Mouse (Mus musculus) lung, adult 18-20 months (tissue): ENCODE measurements around the gene Elmo1.

Source experiments
- DNase-seq, 2 experiments: peaks; one replicate each; pipeline ENCODE4 v3.0.0; 2022; ENCODE audit warnings: mixed read lengths in 2 of 2

The Elmo1 gene

DNA sequence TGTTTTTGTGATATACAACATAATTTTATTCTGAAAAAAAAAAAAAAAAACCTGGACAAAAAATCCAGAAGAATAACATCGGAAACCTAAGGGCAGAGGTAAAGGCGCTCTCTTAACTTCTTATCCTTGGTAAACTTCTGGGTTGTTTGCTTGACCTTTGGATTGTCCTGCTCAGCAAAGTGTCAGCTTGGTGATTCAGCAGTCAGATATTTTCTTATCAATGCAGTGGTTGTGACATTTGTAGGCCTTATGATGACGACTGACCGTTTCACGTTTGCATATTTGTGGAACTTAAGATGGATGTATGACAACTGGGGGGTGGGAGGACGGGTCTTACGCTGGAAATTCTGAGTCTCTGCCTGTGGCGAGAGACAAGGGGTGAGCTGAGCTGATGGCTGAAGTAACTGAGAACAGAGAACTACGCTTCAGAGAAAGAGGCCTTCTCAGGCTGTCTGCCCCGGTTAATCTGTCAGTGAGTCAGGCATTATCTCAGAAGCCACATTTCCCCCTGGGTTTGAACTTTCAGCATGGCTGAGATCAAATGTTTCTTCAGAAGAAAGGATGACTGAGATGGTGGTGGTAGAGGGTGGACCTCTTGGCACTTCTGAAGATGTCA is 73.1 kb downstream of the Elmo1 start:
- no peak for DNase-seq

- no peak for DNase-seq
These were observed 74.4 kb downstream of the Elmo1 start for GRCm38 (mm10) chr13:20164837-20165236.

DNA sequence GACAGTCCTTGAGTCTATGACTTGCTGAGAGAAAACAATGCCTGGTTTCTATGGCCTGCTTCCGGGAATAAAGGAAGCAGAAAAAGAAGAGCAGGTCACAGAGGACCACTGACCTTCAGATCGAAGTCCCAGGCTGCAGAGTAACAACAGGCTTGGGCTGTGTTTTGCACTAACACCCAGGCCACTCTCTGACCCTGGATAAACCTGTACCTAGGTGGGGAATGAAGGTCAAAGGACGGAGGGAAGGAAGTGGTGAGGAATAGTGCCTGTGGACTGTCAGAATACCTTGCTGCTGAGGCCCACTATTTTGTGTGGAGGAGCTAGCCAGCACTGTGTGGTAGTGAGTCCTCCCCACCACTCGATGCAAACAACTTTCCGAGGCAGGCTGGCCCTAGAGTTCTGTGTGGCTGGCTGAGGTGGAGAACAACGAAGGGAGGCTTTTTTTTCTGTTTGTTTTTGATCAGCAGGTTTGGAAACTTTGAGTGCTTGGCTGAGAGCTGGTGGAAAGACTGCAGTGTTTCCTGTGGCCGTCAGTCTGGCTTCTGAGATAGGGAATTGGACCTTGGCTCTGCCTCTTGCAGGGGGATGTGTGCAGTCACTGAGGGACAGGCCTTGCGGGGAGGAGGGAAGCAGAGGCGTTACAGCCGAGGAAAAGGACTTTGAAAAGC is 83.7 kb downstream of the Elmo1 start:
- peak in 1 of 2 experiments; percentile 41 for DNase-seq

GRCm38 (mm10) chr13:20174655-20175280 is 84.4 kb downstream of the Elmo1 start:
- no peak for DNase-seq

- no peak for DNase-seq
These were observed 90.3 kb downstream of the Elmo1 start for GRCm38 (mm10) chr13:20180738-20181137.

- DNase-seq = no peak
These were observed 90.9 kb downstream of the Elmo1 start for GRCm38 (mm10) chr13:20181321-20181720.

DNA sequence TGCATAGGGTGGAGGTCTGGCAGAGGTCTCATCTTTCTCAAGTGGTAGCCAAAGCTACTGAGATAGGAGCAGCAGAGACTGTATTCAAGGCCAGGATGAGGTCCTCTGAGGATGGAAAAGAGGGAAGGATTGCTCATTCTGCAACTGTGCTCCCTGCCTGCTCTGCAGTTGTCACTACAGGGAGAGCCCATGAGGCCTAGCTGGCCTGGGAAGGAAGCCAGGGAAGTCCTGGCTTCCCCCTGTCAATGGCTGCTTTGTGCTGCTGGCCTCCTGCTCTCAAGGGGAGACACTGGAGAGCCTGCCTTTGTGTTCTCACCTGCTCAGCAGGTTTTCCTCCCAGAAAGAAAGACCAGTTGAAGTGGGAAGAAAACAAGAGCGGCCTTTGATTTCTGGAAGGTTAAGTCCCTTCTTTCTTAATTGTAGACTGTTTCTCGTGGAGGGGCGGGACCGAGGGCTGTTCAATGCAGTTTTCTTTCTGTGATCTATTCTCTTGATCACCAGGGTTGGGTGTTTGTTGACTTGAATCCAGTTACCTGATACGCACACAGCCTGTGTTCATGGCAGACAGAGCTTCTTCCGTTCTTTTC is 91.9 kb downstream of the Elmo1 start:
- peak; percentile 11 to 36 for DNase-seq

DNA sequence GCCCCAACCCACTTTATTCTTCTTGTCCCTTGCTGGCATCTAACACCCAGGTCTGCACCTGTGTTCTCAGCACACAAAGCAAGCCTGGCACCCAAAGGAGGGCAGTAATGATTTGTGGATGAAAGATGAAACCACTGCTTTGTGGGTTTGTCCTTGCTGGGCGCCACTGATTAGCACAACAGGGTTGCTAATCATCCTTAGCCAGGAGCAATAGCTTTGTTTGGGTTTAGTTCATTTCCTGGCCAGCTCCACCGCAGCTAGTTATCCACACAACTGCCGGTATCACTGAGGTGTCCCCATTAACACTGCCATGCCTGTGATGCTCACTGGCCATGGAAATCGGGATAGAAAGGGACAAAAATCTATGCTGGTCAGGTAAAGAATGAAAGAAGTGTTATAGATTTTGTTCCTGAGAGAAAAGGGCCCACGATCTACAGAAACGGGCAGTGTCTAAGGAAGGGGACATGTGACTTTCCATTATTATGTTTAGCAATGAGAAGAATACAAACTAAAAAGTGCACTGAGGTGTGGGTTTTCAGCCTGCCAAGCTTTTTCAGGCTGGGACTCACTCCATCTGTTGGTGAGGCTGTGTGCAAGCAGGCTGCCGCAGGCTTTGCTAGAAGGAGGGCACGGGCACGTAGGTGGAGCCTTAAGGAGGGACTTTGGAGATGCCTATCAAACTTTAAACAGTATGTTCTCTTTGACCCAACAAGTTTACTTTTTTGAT is 93.3 kb downstream of the Elmo1 start:
- peak; percentile 35 to 59 for DNase-seq

DNA sequence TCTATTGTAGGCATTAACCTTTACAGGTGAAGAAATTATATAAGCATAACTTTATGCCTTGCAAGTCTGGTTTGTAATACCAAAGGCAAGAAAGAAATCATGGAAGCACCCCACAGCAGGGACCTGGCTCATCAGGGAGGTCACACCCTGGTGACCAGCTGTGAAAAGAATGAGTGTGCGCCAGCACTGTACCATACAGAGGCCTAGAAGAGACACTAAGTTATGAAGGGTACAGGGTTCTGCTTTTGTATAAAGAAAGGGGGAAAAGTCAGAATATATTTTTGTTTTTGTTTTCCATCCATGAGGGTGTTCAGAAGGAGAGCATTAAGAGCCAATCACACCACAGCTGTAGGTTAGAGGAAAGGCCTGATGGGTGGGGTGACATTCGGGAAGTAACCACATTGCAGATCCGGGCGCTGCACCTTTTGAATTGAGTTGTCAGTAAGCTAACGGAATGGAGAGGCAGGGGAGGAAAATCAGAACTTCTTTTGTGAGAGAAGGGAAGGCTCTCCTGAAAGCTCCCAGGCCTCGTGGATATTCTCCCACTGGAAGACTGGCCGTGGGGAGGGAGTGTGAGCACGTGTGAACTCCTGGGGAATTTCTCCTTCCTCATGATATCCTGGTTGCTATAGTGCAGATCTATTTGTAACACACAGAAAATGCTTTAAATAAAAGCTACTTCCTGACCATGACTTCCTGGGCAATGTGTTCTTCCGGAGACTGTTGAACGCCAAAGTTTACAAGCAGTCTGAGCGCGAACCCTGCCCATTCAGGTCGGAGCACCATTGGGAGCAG is 94.0 kb downstream of the Elmo1 start:
- peak; percentile 39 to 55 for DNase-seq

- peak; percentile 44 to 45 for DNase-seq
These were observed 94.8 kb downstream of the Elmo1 start for GRCm38 (mm10) chr13:20185034-20185846.

GRCm38 (mm10) chr13:20185847-20186213 is 95.4 kb downstream of the Elmo1 start:
- DNase-seq = no peak

DNA sequence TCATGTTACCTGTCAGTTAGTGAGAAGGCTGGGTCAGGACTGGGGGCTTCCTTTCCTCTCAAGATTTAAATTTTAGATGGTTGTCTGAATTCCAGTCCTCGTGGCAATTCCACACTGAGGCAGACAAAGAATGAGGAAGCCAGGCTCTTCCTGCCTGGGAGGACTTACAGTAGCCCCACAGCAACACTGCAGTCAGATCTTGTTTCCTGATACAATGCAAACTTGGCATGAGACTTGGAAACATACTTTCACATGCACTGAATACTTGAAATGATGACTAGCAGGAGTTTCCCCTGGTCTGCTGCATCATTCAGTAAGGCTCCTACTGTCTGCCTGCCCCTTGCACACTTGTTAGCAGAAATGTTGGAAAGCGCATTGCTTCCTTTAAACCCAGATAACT is 97.3 kb downstream of the Elmo1 start:
- DNase-seq = no peak

DNA sequence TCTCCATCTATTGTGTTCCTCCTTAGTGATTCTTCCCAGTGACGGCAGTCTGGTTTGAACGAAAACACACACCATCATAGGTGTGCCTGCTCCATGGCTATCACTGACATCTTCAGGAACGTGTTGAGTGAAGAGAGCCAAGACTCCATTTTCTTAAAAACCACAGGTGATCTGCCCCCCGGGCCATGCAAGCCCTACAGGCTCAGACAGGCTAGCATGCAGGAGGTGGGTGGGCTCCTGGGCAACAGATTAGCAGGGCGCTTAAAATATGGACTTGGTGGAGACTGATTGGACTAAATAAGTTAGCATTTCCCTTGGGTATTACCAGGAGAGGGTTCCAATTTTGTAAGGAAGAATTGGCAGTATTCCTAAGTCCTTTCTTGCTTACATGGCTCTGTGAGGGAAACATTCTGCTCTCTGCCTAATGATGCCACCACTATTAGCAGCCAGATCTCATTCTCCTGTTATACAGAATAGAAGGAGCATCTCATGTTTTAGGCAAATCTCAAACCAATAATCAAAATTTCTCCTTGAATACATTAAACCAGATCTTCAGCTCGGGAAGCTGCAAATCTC is 101.7 kb downstream of the Elmo1 start:
- DNase-seq = no peak

GRCm38 (mm10) chr13:20200582-20200981 is 110.2 kb downstream of the Elmo1 start:
- no peak for DNase-seq

GRCm38 (mm10) chr13:20202617-20203016 is 112.2 kb downstream of the Elmo1 start:
- DNase-seq = no peak

- no peak for DNase-seq
These were observed 113.8 kb downstream of the Elmo1 start for GRCm38 (mm10) chr13:20204165-20204564.

- DNase-seq = peak in 1 of 2 experiments; percentile 24
These were observed 114.8 kb downstream of the Elmo1 start for GRCm38 (mm10) chr13:20205007-20205745.

DNA sequence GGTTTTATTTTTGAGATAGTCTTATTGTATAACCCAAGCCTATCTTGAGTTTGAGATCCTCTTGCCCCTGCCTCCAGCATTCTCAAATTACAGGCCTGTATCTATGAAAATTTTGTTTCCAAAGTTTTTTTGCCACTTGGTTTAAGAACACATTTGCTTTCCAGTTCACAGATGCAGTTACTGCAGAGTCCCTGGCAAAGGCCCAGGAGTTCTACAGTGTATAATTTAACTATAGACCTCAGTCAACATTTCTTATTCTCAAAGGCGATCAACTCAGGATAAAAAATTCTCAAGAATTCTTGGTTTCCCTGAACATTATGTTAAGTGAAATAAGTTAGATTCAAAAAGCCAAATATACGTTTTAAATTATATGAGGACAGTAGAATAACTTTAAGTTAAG is 115.3 kb downstream of the Elmo1 start:
- no peak for DNase-seq

- no peak for DNase-seq
These were observed 116.7 kb downstream of the Elmo1 start for GRCm38 (mm10) chr13:20207126-20207525.

DNA sequence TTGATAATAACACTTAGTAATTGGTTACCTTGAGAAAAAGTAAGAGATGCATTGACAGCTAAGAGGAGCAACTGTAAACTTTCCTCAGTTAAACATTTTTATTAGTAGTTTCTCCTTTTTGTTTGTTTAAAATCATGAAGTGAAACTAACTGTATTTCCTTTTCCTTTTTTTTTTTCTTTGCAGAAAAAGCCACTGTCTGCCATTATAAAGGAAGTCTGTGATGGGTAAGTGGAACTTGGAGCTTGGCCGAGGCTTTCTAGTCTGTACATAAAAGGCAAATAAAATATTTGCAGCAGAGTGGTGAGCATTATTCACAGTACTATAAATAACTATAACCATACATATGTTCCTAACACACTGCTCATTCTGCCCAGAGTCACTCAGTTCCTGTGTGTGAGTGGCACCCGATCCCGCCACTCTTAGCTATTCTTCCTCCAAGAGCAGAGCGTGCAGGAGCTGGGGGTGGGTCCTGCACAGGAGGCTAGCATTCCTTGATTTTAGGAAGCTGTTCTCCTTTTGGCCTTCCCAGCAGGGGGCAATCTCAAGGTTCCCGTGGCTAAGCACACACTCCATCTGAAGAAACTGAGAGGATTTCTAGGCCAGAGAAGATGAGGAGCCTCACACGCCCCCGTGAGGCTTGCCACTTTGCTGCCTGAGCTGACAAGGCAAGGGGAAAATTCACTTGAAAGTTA is 117.7 kb downstream of the Elmo1 start:
- DNase-seq = no peak
